Mouse (Mus musculus): ENCODE measurements around the gene 4933407L21Rik.

The 4933407L21Rik gene

DNA sequence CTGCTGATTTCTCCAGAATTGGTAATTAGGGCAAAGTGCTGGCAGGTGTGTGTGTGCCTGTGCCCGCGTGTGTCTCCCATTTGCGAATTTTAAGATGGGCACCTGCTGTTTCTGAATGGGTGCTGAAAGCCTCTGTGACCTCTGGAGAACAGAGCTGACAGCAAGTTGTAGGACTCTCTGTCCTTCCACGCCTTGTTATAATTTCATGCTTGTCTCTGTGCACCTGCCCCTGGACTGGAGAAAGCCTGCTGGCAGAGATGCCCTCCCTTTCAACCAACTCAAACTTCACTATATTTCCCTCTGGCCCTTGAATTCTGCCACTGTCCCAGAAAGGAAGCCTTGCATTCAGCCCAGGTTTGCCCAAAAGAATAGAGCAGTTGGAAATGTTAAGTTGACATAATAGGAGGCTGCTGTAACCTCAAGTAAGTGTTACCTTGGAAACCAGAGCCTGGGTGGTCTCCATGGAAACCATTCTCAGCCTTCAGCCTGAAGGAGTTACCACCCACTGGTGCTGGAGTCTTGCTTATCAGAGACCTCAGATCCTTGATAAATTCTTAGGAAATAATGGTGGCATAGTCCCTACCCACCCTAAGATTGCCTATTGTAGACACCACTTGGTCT is 11.3 kb upstream of the 4933407L21Rik start:
- peak; percentile 94 for DNase-seq (ENCODE audit: low read depth, low spot score)

DNA sequence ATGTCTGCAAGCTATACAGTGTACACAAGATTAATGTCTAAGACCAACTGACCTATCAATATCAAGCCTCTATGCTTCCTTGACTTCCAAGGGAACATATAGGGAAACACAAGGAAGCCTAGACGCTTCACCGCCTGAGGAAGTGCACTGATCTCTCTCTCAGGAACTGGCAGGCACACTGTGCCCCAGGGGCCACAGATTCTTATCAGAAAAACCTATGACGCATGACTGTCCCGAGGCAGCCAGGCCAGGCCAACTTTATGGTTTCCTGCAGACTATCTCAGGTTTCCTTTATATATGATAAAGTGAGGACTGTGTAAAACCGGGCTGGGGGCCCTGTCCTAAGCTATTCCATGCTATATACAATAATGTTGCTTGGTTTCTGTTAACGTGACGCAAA is 8.7 kb upstream of the 4933407L21Rik start:
- no peak for DNase-seq (ENCODE audit: low read depth, low spot score)

DNA sequence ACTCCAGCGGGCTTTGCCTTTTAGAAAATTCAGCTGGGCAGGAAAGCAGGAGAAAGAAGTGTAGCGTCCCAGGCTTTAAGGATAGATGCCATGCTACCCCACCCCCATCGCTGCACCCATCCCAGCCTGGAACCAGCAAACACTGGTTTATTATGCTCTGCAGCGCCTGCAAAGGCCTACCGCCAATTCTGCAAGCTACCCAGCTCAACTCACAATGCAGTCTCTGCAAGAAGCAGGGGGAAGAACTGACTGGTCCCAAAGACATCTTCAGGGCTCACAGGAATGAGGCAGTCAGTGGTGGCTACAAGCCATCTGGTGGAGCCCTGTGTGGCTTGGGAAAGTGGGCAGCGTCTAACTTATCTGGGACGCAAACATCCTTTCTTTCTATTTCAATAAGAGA is 6.6 kb upstream of the 4933407L21Rik start:
- DNase-seq (ENCODE audit: low read depth, low spot score), result peak; percentile 82

DNA sequence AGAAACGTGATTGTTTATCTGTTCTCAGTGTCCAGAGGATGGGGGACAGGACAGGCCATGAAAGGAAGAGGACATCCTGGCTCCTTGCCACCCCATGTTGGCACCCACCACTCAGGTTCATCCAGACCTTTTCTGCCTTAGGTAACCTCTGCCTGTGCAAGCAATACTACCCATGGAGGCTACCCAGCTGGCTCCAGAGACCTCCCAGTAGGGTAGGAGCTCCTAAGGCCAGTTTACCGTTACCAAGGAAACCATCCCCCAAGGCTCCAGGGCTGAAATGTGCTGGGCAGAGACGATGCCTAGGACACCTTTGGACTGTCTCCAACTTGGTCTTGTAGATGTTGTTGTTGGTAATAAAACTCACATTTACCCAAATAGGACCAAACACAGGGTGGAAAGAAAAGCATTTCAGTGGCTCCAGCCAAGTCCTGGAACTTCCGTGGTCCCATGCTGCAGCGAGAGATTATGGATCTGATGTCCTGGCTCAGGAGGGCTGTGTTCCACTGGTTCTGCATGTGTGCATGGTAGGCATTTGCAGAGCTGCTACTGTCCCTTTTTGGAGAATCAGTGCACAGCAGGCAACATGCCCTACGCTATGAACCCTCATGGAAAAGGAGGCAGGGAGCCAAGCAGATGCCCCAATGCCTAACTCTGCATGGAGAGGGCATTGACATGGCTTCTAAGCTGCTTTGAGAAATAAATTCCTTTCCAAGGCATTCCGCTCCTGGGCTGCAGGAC is 6.0 kb upstream of the 4933407L21Rik start:
- DNase-seq (ENCODE audit: low read depth, low spot score), result no peak

DNA sequence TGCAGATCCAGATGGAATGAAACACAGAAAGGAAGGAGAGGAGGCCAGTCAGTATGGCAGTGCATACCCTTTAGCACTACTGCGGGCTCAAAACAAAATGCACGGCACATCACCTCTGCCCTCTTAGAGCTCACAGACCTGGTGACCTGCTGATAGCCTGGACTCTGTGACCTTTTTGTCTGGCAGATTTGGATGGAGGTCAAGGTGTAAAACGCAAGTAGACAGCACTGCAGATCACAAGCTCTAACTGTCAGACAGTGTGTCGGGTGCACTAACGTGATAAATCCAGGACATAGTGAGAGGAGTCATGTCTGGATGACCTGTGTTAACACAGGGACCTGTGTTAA is 5.4 kb upstream of the 4933407L21Rik start:
- no peak for DNase-seq (ENCODE audit: low read depth, low spot score)

DNA sequence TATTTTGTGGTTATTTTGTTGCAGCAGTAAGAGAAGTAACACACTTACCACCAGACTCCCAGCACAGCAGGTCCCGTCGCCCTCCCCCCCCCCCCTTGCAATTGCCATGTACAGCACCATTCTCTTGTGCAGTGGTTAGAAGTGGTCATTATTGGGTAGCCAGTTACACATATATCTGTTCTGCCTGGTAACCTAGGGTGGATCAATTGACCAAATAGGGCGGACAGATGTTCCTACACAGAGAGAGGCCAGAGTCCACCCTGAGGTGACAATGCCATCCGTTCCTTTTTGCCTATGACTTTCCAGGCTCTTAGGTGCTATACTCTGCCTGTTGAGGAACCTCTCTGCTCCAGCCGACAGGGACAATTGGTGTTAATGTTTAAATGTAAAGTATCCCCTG is 3.1 kb upstream of the 4933407L21Rik start:
- no peak for DNase-seq (ENCODE audit: low read depth, low spot score)

DNA sequence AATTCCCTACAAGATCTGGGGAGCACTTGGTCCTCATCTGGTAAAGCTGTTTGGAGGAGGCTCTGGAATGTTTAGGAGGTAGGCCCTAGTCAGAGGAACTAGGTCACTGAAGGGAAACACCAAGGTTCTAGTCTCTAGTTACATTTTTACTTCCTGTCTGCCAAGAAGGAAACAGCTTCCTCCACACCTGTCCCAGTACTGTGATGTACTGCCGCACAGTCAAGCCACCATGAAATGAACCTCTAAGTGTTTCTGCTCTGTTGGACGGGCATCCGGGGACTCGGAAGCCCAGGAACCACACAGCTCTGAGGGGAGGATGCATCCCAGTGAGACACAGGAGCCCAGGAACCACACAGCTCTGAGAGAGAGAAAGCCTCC is 394 bp downstream of the 4933407L21Rik start:
- no peak for DNase-seq (ENCODE audit: low read depth, low spot score)

DNA sequence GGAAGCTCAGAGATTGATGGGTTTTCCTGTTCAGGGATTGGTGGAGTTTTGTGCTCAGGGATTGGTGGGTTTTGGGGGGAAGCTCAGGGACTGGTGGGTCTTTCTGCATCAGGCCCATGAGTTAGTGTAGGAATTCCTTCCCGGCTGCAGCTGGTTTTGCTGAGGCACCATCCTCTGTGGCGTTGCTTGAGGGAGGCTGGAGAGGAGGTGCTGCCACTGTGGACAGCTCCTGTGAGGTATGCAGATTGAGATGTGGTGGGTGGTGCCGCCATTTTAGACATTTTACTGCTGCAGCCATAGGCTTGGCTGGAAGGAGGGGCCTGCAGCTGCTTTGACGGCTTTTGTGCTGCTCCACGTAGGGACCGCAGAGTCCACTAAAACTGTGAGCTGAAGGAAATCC is 1.1 kb downstream of the 4933407L21Rik start:
- no peak for DNase-seq (ENCODE audit: low read depth, low spot score)

DNA sequence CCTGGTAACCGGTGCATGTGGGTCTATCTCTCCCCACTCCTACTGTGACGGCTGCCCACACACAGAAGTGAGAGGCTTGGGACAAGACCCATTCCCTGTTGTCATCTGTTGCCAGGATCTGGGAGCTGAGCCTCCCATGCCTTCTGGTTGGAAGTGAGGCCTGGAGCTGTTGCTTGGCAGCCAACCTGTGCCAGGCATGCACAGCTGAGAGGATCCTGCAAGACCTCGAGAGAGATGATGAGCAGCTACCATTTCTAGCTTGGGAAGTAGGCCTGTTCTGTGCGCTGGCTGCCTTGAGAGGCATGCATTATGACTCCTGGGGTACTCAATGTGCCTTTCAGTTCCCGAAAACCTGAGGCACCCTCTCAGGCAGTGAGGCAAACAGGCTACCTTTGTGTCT is 2.9 kb downstream of the 4933407L21Rik start:
- DNase-seq (ENCODE audit: low read depth, low spot score), result peak; percentile 86

DNA sequence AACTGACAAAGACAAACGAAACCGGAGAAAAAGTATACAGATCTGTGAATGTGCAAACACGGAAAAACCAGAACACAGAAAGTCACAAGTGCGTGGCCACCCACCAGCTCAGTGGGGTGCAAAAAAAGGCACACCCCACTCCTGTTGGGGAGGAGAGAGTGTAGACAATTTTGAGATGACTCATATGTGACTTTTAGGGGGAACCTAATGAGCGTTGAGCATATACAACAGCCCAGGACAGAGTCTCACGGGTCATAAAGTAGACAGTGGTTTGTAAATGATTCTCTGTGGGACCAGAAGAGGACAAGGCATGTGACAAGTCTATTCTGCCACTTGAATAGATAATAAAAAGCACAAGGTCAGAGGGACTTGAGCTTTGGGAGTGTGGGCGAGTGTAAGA is 4.9 kb downstream of the 4933407L21Rik start:
- peak; percentile 70 for DNase-seq (ENCODE audit: low read depth, low spot score)

DNA sequence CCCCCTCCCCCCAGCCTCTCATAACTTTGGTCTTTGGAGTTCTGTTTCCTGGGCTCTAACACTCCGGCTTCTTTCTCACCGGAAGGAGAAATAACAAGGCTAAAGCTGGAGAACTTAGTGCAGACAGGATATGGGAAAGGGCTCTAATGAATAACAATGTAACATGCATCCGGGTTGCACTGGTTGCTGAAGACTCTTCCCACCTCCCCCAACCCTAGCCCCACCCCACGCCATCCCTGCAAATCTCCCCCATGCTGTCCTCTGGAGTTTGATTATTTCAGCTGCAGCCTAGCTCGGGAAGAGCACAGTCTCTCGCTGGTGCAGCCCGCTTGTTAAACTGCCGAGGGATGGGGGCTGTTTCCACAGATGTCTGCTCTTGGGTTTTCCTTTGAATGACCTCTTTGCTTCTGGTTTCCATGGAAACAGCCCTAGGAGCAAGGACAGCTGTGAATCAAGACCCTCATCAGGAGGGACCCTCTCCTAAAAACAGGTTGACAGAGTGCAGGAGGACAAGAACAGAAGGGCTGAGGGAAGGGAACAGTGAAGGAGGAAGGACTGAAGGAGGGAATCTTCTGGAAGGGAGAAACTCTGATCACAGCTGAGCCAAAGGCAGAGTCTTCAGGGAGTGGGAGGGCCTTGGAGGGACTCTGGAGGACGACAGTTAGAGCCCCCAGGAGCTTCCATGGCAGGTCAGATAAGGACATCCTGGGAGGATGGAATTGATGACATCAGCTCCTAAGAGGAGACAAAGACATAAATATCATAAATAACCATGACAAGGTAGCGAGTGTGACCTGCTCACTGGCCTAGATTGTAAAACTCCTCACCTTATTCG is 5.6 kb downstream of the 4933407L21Rik start:
- DNase-seq (ENCODE audit: low read depth, low spot score), result no peak

DNA sequence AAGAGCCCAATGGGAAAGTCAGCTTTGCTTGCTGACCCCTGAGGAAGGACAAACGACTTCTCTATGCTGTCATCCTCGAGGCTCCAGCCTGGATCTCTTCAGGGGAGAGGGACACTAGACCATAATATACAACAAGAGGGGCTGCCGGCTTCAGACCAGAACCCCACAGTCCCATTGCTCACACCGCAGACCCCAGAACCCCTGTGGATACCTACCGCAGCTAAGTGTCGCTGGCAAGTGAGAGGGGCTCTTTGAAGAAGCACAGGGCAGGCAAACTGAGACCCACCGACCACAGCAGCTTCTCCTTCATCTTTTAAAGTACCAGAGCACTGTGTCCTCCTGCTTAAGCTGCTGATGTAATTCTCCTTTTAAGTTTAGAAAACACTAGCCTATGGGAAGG is 6.3 kb downstream of the 4933407L21Rik start:
- DNase-seq (ENCODE audit: low read depth, low spot score), result no peak

DNA sequence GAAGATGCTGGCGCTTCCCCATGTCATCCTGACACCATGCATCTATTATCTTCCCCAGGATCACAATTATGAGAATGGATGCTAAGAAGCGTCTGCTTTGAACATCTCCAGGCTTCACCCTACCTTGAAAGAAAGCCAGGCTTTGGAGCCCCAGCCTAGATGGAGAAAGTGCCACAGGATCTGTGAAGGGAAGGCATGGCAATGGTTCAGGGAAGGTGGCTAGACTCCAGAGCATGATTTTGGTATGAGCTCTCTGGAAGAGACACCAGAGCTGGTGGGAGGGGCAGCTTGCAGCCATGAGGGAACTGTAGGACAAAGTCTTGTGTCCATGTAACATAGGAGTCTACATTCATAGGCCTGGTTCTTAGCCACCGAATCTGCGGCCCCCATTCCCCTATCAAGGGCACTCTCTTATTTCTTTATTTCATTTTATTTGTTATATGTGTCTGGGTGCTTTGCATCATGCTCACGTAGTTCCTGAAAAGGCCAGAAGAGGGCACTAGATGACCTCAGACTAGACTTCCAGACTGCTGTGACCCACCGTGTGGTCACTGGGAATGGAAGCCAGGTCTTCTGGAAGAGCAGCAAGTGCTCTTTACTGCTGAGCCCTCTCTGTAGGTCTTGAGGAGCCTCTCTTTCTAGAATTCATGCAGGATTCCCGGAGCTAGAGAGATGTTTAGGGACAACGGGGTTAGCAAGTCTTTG is 7.0 kb downstream of the 4933407L21Rik start:
- peak; percentile 74 for DNase-seq (ENCODE audit: low read depth, low spot score)

DNA sequence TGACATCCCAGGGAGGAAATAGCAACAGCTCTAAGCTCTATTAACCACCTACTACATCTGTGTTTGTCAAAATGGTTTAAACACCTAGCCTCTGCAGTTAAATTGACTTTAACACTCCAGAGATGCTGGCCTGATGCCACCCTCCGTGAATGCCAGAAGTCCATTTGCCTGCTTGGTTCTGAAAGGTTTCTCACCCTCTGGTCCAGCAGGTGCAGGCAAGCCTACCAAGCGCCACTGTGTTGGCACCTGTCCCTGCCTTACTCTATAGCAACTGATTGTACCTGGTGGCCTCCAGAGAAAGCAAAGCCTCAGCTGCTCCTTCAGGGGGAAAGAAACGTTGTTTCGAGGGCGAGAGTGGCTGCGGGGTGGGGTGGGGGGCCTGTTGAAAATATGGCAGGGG is 8.0 kb downstream of the 4933407L21Rik start:
- no peak for DNase-seq (ENCODE audit: low read depth, low spot score)

DNA sequence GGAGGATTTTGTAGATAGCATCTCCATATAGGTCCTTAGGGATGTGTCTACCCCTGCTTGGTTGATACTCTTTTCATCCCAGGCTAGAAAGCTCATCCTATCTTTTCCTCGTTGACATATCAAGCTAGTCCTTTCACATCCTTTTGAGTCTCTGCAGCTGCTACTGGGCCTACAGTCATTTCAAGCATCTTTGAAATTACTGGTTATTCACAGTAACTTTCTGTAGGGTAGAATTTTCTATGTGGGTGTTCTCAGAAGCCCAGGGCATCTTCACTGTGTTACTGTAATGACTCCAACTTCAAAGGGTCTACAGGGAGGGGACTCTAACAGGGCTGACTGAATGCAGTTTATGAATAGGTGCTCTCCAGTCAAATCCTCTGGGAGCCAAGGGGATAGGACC is 9.0 kb downstream of the 4933407L21Rik start:
- DNase-seq (ENCODE audit: low read depth, low spot score), result no peak

DNA sequence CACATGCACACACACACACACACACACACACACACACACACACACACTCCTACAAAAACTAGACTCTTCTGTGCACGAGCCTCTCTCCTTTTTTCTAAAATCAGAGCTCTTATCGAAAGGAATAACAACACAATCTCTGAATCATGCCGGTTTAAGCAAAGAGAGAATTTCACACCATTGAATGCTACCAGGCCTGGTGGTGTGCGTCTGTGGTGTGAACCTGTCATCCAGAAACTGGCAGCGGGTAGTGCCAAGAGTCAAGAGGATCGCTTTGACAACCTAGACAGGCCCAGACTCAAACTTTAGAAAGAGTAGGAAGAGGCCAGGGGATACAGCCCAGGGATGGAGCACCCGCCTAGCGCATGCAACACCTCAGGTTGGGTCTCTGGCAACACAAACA is 14.0 kb downstream of the 4933407L21Rik start:
- peak; percentile 64 for DNase-seq (ENCODE audit: low read depth, low spot score)

DNA sequence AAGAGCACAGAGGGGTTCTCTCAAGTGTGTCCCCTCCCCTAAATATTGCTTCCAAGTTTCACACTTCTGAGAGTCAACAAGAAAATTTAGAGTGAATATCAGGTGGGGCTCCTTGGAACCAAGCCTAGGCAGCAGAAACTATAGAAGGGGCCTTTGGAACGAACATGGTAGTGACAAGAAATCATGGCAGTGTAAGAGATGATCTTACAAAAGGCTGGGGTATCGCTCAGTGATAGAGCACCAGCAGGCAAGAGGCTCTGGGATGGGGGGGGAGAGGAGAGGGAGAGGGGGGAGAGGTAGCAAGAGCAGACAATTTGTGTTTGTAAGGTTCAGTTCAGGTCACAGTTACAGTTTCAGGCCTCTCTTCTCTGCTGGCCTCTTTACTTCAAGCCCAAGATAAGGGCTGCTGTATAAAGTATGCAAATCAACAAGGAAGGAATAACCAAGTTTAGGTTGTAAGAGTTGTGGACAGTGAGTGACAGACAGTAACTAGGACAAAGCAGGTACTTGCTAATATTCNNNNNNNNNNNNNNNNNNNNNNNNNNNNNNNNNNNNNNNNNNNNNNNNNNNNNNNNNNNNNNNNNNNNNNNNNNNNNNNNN is 20.9 kb downstream of the 4933407L21Rik start:
- no peak for DNase-seq (ENCODE audit: low read depth, low spot score)

DNA sequence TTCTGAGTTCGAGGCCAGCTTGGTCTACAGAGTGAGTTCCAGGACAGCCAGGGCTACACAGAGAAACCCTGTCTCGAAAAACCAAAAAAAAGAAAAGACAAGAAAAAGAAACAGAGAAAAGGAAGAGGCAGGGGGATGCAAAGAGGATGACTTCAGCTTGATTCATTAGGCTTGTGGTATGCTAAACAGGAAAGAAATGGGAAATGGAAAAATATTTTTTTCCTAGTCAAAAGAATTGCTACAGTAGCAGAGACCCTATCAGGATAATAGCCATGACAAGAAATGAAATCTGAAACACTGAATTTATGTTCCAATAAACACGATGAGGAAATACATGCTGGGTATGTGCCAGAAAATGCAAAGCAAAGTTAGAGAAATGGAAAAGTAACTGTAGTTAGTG is 26.9 kb downstream of the 4933407L21Rik start:
- no peak for DNase-seq (ENCODE audit: low read depth, low spot score)

DNA sequence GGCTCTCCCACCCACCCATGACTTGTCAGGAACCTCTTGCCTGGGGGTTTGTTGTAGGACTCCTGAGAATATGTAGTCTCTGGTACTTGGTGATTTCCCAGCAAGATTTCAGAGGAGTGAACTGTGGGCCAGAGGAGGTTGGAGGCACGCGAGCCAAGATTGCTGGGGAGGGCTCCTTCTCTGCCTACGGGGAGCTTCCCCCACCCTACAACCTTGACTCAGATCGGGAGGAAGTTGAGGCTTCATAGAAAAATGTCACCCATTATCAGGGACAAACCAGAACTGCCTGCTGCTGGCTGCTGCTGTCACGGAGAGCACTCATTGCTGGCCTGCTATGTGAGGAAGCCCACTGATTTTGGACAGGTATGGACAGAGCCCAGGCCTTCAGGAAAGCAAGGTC is 29.0 kb downstream of the 4933407L21Rik start:
- no peak for DNase-seq (ENCODE audit: low read depth, low spot score)

DNA sequence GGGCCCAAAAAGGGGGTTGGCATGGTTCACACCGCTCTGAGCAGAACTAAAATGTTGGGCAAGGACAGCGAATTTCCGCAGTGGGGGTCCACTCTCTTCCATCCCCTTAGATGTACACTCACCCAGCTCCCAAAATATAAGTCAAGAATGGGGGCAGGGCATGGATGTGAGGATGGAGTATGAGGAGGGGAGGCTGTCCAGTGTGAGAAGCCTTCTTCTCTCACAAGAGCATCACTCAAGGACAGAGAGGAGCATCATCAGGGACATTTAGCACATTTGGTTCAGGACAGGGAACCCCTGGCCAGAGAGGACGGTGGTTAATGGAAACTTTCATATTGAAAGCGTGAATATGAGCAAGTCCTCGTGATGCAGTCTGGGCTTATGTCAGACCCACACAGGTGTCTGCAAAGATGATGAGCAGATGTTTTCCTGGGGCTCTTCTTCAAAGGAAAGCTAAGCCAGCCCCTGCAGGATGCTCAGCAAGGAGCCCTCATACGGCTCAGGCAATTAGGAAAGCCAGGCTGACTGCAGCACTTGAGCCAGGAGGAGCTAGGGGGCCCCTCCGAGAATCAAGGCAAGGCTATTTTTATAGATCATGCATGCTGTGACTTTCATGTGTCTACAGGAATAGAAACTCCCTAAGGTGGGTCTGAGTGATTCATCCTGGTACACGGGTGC is 29.8 kb downstream of the 4933407L21Rik start:
- peak; percentile 83 for DNase-seq (ENCODE audit: low read depth, low spot score)

Data from brain, adult 2 months (tissue).